Mouse (Mus musculus) fat pad, adult 2 months (tissue): ENCODE measurements around the gene Zfp687.
"Not testable (repeated sequence)": the region's sequence is repeated elsewhere in the genome, so short reads cannot be mapped to it uniquely, and the experiment has no call there.

Source experiments
- DNase-seq: peaks from one replicate; pipeline ENCODE4 v3.0.0-alpha.2; 2011; ENCODE audit warnings: low read depth, low spot score; ENCODE audit errors: extremely low read depth

The Zfp687 gene

GRCm38 (mm10) chr3:95015337-95015872, at the start of gene Zfp687:
Gene Zfp687, minus strand, starts transcription at chr3:95015448.
- peak; percentile 93 for DNase-seq

- DNase-seq = no peak
Observed at GRCm38 (mm10) chr3:95063741-95064140, 48.5 kb upstream of the Zfp687 start.

GRCm38 (mm10) chr3:95058078-95058477, 42.8 kb upstream of the Zfp687 start:
- no peak for DNase-seq

GRCm38 (mm10) chr3:95056275-95056674, 41.0 kb upstream of the Zfp687 start:
- no peak for DNase-seq

- DNase-seq = no peak
Observed at GRCm38 (mm10) chr3:95054481-95055260, 39.4 kb upstream of the Zfp687 start.

- DNase-seq = no peak
Observed at GRCm38 (mm10) chr3:95053701-95054100, 38.5 kb upstream of the Zfp687 start.

- no peak for DNase-seq
Observed at GRCm38 (mm10) chr3:95052959-95053358, 37.7 kb upstream of the Zfp687 start.

- DNase-seq = no peak
Observed at GRCm38 (mm10) chr3:95047914-95048313, 32.7 kb upstream of the Zfp687 start.

GRCm38 (mm10) chr3:95046462-95047057, 31.3 kb upstream of the Zfp687 start:
- no peak for DNase-seq

GRCm38 (mm10) chr3:95043251-95043650, 28.0 kb upstream of the Zfp687 start:
- no peak for DNase-seq

GRCm38 (mm10) chr3:95042838-95043229, 27.6 kb upstream of the Zfp687 start:
- DNase-seq = no peak

- peak; percentile 91 for DNase-seq
Observed at GRCm38 (mm10) chr3:95042166-95042837, 27.1 kb upstream of the Zfp687 start, which contains the start of gene Psmd4. Gene Psmd4, minus strand, starts transcription at chr3:95042614.

- no peak for DNase-seq
Observed at GRCm38 (mm10) chr3:95041625-95042024, 26.4 kb upstream of the Zfp687 start.

GRCm38 (mm10) chr3:95029953-95030352, 14.7 kb upstream of the Zfp687 start:
- no peak for DNase-seq

- DNase-seq = not testable (repeated sequence)
Observed at GRCm38 (mm10) chr3:95029291-95029827, 14.1 kb upstream of the Zfp687 start.

GRCm38 (mm10) chr3:95028603-95029002, 13.4 kb upstream of the Zfp687 start:
- no peak for DNase-seq

GRCm38 (mm10) chr3:95027701-95028100, 12.5 kb upstream of the Zfp687 start:
- no peak for DNase-seq

GRCm38 (mm10) chr3:95027057-95027645, 11.9 kb upstream of the Zfp687 start:
- DNase-seq = no peak

GRCm38 (mm10) chr3:95025202-95025601, 10.0 kb upstream of the Zfp687 start:
- no peak for DNase-seq

GRCm38 (mm10) chr3:95024551-95024950, 9.3 kb upstream of the Zfp687 start:
- DNase-seq = no peak

GRCm38 (mm10) chr3:95020956-95021355, 5.7 kb upstream of the Zfp687 start:
- DNase-seq = not testable (repeated sequence)
